In genomic region chrX:152676357-152676756, GRCm38 (mm10) we compare ENCODE assay signal across 9 mouse cellular contexts.
DNase-seq lines count a peak whose midpoint lies in the region; ATAC-seq and TF ChIP-seq lines count a peak whose summit lies in the region.
"Had no signal": no experiment of that assay in that cellular context is flagged by ENCODE, and none has a peak within 500 bp of the region (broad histone marks: within the 10 kb centered on the region; RNA-seq: fewer than 3 reads in every experiment).

No protein-coding gene starts in this region.

- H3K4me2 ChIP-seq in lung, postnatal 0 days (replicated peaks; ENCODE audit: low read depth, low read length) = no peak overlapping the region
- no peak overlapping the region for H3K4me2 ChIP-seq in stomach, postnatal 0 days (replicated peaks; ENCODE audit: low read depth)
- H3K4me2 ChIP-seq: embryonic facial prominence, embryonic 15.5 days had no signal

- no peaks in the 10 kb centered on the region for H3K27me3 ChIP-seq in lung, postnatal 0 days (replicated peaks; ENCODE audit: insufficient read depth, low read length)
- no peaks in the 10 kb centered on the region for H3K27me3 ChIP-seq in stomach, postnatal 0 days (ENCODE audit: control insufficient read depth, insufficient read depth, low read length)

- 54% methylated on average over 3 of the region's 3 CpGs for WGBS in lung, postnatal 0 days
- 57% methylated on average over 3 of the region's 3 CpGs for WGBS in lung, adult 2 months
- WGBS in stomach, postnatal 0 days = 59% methylated on average over 3 of the region's 3 CpGs

- no peaks in the 10 kb centered on the region for H3K36me3 ChIP-seq in lung, postnatal 0 days (ENCODE audit: insufficient read depth, low read length)
- no peaks in the 10 kb centered on the region for H3K36me3 ChIP-seq in stomach, postnatal 0 days (ENCODE audit: control insufficient read depth, insufficient read depth, low read length)
- H3K36me3 ChIP-seq: embryonic facial prominence, embryonic 15.5 days had no signal

- no peaks in the 10 kb centered on the region for H3K9me3 ChIP-seq in lung, postnatal 0 days (ENCODE audit: low read length)
- no peaks in the 10 kb centered on the region for H3K9me3 ChIP-seq in stomach, postnatal 0 days (ENCODE audit: control insufficient read depth, low read length)
- H3K9me3 ChIP-seq: embryonic facial prominence, embryonic 15.5 days had no signal

- no peak overlapping the region for H3K9ac ChIP-seq in lung, postnatal 0 days (replicated peaks; ENCODE audit: low read depth)
- H3K9ac ChIP-seq in stomach, postnatal 0 days (ENCODE audit: low read length) = no peak overlapping the region
- H3K9ac ChIP-seq: embryonic facial prominence, embryonic 15.5 days had no signal

- TF ChIP-seq CTCF in lung, postnatal 0 days (IDR thresholded peaks at IDR 0.05) = peak; percentile 60
- TF ChIP-seq CTCF in lung, adult 2 months (IDR thresholded peaks at IDR 0.05; ENCODE audit: insufficient read depth, low read length) = no peak
- TF ChIP-seq CTCF in stomach, postnatal 0 days (IDR thresholded peaks at IDR 0.05; ENCODE audit: low read depth) = peak; percentile 63

- H3K27ac ChIP-seq in lung, postnatal 0 days (ENCODE audit: low read length) = no peak overlapping the region
- H3K27ac ChIP-seq in stomach, postnatal 0 days (replicated peaks) = no peak overlapping the region
- H3K27ac ChIP-seq: embryonic facial prominence, embryonic 15.5 days had no signal

- H3K4me1 ChIP-seq in lung, postnatal 0 days (ENCODE audit: insufficient read depth, low read depth, low read length) = no peaks in the 10 kb centered on the region
- no peaks in the 10 kb centered on the region for H3K4me1 ChIP-seq in lung, adult 2 months (ENCODE audit: control insufficient read depth, insufficient read depth, low read length)
- H3K4me1 ChIP-seq in stomach, postnatal 0 days (replicated peaks; ENCODE audit: control insufficient read depth, insufficient read depth) = no peaks in the 10 kb centered on the region
- H3K4me1 ChIP-seq: embryonic facial prominence, embryonic 15.5 days had no signal

- H3K4me3 ChIP-seq in lung, postnatal 0 days (ENCODE audit: low read depth, low read length) = no peak overlapping the region
- no peak overlapping the region for H3K4me3 ChIP-seq in lung, adult 2 months (replicated peaks; ENCODE audit: extremely low read depth, low read depth, low read length)
- no peak overlapping the region for H3K4me3 ChIP-seq in stomach, postnatal 0 days (ENCODE audit: low read depth, low read length)
- H3K4me3 ChIP-seq: embryonic facial prominence, embryonic 15.5 days had no signal

- no peak for ATAC-seq in lung, postnatal 0 days
- no peak for ATAC-seq in stomach, postnatal 0 days (ENCODE audit: low FRiP score, low TSS enrichment)

- no peak for TF ChIP-seq EP300 in lung, postnatal 0 days (IDR thresholded peaks at IDR 0.05)
- TF ChIP-seq EP300 in stomach, postnatal 0 days (optimal IDR thresholded peaks at IDR 0.05) = no peak

- no peak for TF ChIP-seq POLR2A in lung, adult 2 months (IDR thresholded peaks at IDR 0.05; ENCODE audit: borderline replicate concordance, extremely low read depth, low read depth, low read length)

- peak; percentile 18 for DNase-seq in embryo, embryonic 10 days (ENCODE audit: low spot score)
- no peak for DNase-seq in embryo, embryonic 9.5 days (ENCODE audit: extremely low spot score)
- DNase-seq in lung, postnatal 0 days (ENCODE audit: low spot score) = peak; percentile 28
- DNase-seq in lung, adult 2 months = no peak
- DNase-seq in layer of hippocampus, adult 11-12 months (ENCODE audit: low spot score) = peak; percentile 51
- no peak for DNase-seq in stomach, postnatal 0 days (ENCODE audit: low spot score)
- DNase-seq in urinary bladder, postnatal 25 days (ENCODE audit: low spot score) = no peak
- no peak for DNase-seq in spleen, postnatal 4 days (ENCODE audit: low spot score in 2 of 2)

Comparison
In these comparisons a context has a peak if more than half of its experiments do, and no peak if none do; other contexts are left out.
1. DNase-seq: peak in embryo, embryonic 10 days (single experiment), lung, postnatal 0 days (single experiment) and layer of hippocampus, adult 11-12 months (single experiment); none in embryo, embryonic 9.5 days (single experiment), lung, adult 2 months (single experiment), stomach, postnatal 0 days (single experiment), urinary bladder, postnatal 25 days (single experiment) and spleen, postnatal 4 days (0 of 2).